Mouse (Mus musculus) thymus, adult 2 months (tissue): ENCODE data around the gene Odc1.

Source experiments
- CTCF ChIP-seq: fragments of 200-500 bp; IDR thresholded peaks from 2 replicates; pipeline ENCODE4 v1.5.1; 2012; ENCODE audit warnings: mild to moderate bottlenecking, control low read depth, low read length, moderate library complexity, borderline replicate concordance; ENCODE audit not compliant: control insufficient read depth, poor library complexity, insufficient read depth; ENCODE audit errors: extremely low read depth
- POLR2A ChIP-seq: fragments of 200-500 bp; IDR thresholded peaks from 2 replicates; pipeline ENCODE4 v1.6.1; 2012; ENCODE audit warnings: mild to moderate bottlenecking, low read length, control low read depth, moderate library complexity; ENCODE audit not compliant: control insufficient read depth, poor library complexity, insufficient read depth; ENCODE audit errors: extremely low read depth

GRCm38 (mm10) chr12:17537147-17537546, 7.4 kb upstream of the Odc1 start:
- no peak for TF ChIP-seq CTCF
- no peak for TF ChIP-seq POLR2A
